Mouse (Mus musculus) testis, adult 2 months (tissue): Measurements from ENCODE around the gene Hck.

ENCODE experiments used
- CTCF ChIP-seq: fragments of 200-500 bp; IDR thresholded peaks from 2 replicates; pipeline ENCODE4 v1.5.1; 2012; ENCODE audit warnings: low read depth, mild to moderate bottlenecking, inconsistent platforms, low read length, moderate library complexity; ENCODE audit not compliant: control insufficient read depth, insufficient read depth, insufficient replicate concordance
- POLR2A ChIP-seq: fragments of 200-500 bp; IDR thresholded peaks from 2 replicates; pipeline ENCODE4 v1.6.1; 2012; ENCODE audit warnings: low read depth, mild to moderate bottlenecking, inconsistent platforms, low read length, moderate library complexity; ENCODE audit not compliant: control insufficient read depth

GRCm38 (mm10) chr2:153179126-153179860 is 71.0 kb downstream of the Hck start:
- TF ChIP-seq CTCF: no peak
- no peak for TF ChIP-seq POLR2A
